Mouse (Mus musculus): ENCODE measurements around the gene Eral1.

DNA sequence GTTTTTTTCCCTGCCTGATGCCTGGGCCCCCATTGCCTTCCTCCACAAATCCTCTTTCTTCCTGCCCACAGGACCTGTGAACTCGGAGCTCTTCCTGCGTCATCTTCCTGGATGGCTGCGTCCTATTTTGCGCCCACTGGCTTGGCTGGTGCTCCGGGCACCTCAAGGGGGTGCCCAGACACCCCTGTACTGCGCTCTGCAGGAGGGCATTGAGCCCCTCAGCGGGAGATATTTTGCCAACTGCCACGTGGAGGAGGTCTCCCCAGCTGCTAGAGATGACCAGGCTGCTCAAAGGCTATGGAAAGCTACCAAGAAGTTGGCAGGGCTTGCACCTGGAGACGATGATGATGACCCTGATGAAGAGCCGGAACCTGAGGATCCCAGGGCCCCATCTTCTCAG is 43.4 kb downstream of the Eral1 start:
- TF ChIP-seq POLR2A (IDR thresholded peaks at IDR 0.05; ENCODE audit: borderline replicate concordance, insufficient read depth, low read length): no peak
- TF ChIP-seq CTCF (IDR thresholded peaks at IDR 0.05; ENCODE audit: borderline replicate concordance, insufficient read depth, low read depth, low read length): no peak

Data from cerebellum, adult 2 months (tissue).